Mouse (Mus musculus) liver, postnatal 0 days (tissue): ENCODE measurements around the gene Dpp7.

ENCODE experiments used
- CTCF ChIP-seq: sonication (generic); IDR thresholded peaks from 2 replicates; pipeline ENCODE4 v1.5.1; 2016; ENCODE audit warnings: antibody characterized with exemption, low read depth
- EP300 ChIP-seq: IDR thresholded peaks from 2 replicates; pipeline ENCODE4 v1.6.1; 2016; ENCODE audit warnings: antibody characterized with exemption, low read depth, mild to moderate bottlenecking

GRCm38 (mm10) chr2:25384492-25384891 is 28.3 kb upstream of the Dpp7 start:
- no peak for TF ChIP-seq EP300
- no peak for TF ChIP-seq CTCF
